Mouse (Mus musculus) retina, embryonic 14.5 days (tissue): ENCODE results near the gene Arhgef16.

Experiments used
- DNase-seq: peaks from one replicate; pipeline ENCODE4 v3.0.0-alpha.2; 2015; ENCODE audit warnings: low spot score

Arhgef16 gene

GRCm38 (mm10) chr4:154293735-154294201, 7.7 kb downstream of the Arhgef16 start:
- DNase-seq = no peak

- no peak for DNase-seq
Observed at GRCm38 (mm10) chr4:154283671-154284070, 17.8 kb downstream of the Arhgef16 start.

- DNase-seq = no peak
Observed at GRCm38 (mm10) chr4:154279481-154279880, 22.0 kb downstream of the Arhgef16 start.

GRCm38 (mm10) chr4:154273000-154273399, 28.5 kb downstream of the Arhgef16 start:
- peak; percentile 86 for DNase-seq

GRCm38 (mm10) chr4:154269520-154269919, 32.0 kb downstream of the Arhgef16 start:
- DNase-seq = no peak

GRCm38 (mm10) chr4:154267511-154267910, 34.0 kb downstream of the Arhgef16 start:
- DNase-seq = no peak

- peak; percentile 24 for DNase-seq
Observed at GRCm38 (mm10) chr4:154262071-154262470, 39.4 kb downstream of the Arhgef16 start.

GRCm38 (mm10) chr4:154260755-154261154, 40.7 kb downstream of the Arhgef16 start:
- no peak for DNase-seq

- no peak for DNase-seq
Observed at GRCm38 (mm10) chr4:154252537-154253255, 48.8 kb downstream of the Arhgef16 start.

GRCm38 (mm10) chr4:154249316-154249715, 52.2 kb downstream of the Arhgef16 start:
- no peak for DNase-seq

GRCm38 (mm10) chr4:154248092-154248805, 53.2 kb downstream of the Arhgef16 start:
- DNase-seq = no peak

- DNase-seq = no peak
Observed at GRCm38 (mm10) chr4:154247207-154248091, 54.0 kb downstream of the Arhgef16 start.

GRCm38 (mm10) chr4:154246115-154247040, 55.1 kb downstream of the Arhgef16 start:
- peak; percentile 91 for DNase-seq

- DNase-seq = no peak
Observed at GRCm38 (mm10) chr4:154245342-154245741, 56.1 kb downstream of the Arhgef16 start.

GRCm38 (mm10) chr4:154240608-154241007, 60.9 kb downstream of the Arhgef16 start:
- peak; percentile 52 for DNase-seq

GRCm38 (mm10) chr4:154239199-154239598, 62.3 kb downstream of the Arhgef16 start:
- no peak for DNase-seq

GRCm38 (mm10) chr4:154237306-154237705, 64.2 kb downstream of the Arhgef16 start:
- peak; percentile 34 for DNase-seq

GRCm38 (mm10) chr4:154236893-154237292, 64.6 kb downstream of the Arhgef16 start:
- no peak for DNase-seq

GRCm38 (mm10) chr4:154236001-154236400, 65.5 kb downstream of the Arhgef16 start:
- DNase-seq = no peak

GRCm38 (mm10) chr4:154232295-154232694, 69.2 kb downstream of the Arhgef16 start:
- no peak for DNase-seq

- DNase-seq = no peak
Observed at GRCm38 (mm10) chr4:154231380-154231779, 70.1 kb downstream of the Arhgef16 start.
